Mouse (Mus musculus) heart, embryonic 14.5 days (tissue): ENCODE measurements around the gene Scpep1. TPM values are rescaled to one million over a fixed set of nuclear protein-coding genes. Genes with fewer than 3 reads are reported as not detected.

Experiments
- ATAC-seq: fragments of 200-750 bp; cut with Nextera tagmentation; 2 replicates; pipeline ENCODE4 v1.8.0; 2017; ENCODE audit warnings: low read depth, moderate TSS enrichment; ENCODE audit not compliant: insufficient number of reproducible peaks, insufficient read depth, low FRiP score
- H3K27ac ChIP-seq, 2 experiments: fragments of 200-500 bp in 1 of 2; fragments of 300-500 bp in 1 of 2; sonication (generic) in 1 of 2; replicated peaks in 1 of 2; 2 replicates each; pipeline ENCODE4 v1.5.1; 2012 to 2014; ENCODE audit warnings: low read depth in 2 of 2, low read length in 2 of 2, control low read depth in 1 of 2, mild to moderate bottlenecking in 1 of 2, mixed read lengths in 1 of 2; ENCODE audit not compliant: control insufficient read depth in 1 of 2, insufficient read depth in 1 of 2
- H3K27me3 ChIP-seq: fragments of 300-500 bp; sonication (generic); 2 replicates; pipeline ENCODE4 v1.6.1; 2014; ENCODE audit warnings: mild to moderate bottlenecking, low read length, control low read depth; ENCODE audit not compliant: control insufficient read depth, insufficient read depth
- H3K36me3 ChIP-seq: fragments of 300-500 bp; sonication (generic); 2 replicates; pipeline ENCODE4 v1.6.1; 2014; ENCODE audit warnings: mild to moderate bottlenecking, control low read depth, low read length, mixed read lengths; ENCODE audit not compliant: control insufficient read depth, insufficient read depth
- H3K4me1 ChIP-seq, 2 experiments: fragments of 200-500 bp in 1 of 2; fragments of 300-500 bp in 1 of 2; sonication (generic) in 1 of 2; 2 replicates each; pipeline ENCODE4 v1.6.1; 2012 to 2014; ENCODE audit warnings: low read length in 2 of 2, control low read depth in 1 of 2, mixed read lengths in 1 of 2; ENCODE audit not compliant: control insufficient read depth in 2 of 2, insufficient read depth in 2 of 2
- H3K4me2 ChIP-seq: fragments of 300-500 bp; sonication (generic); 2 replicates; pipeline ENCODE4 v1.6.1; 2014; ENCODE audit warnings: mild to moderate bottlenecking, low read length
- H3K4me3 ChIP-seq, 2 experiments: fragments of 200-500 bp in 1 of 2; fragments of 300-500 bp in 1 of 2; sonication (generic) in 1 of 2; 2 replicates each; pipeline ENCODE4 v1.5.1; 2012 to 2014; ENCODE audit warnings: low read length in 2 of 2, mild to moderate bottlenecking in 2 of 2, control low read depth in 1 of 2, low read depth in 1 of 2, moderate library complexity in 1 of 2; ENCODE audit not compliant: control insufficient read depth in 1 of 2, insufficient read depth in 1 of 2
- H3K9ac ChIP-seq: fragments of 300-500 bp; sonication (generic); 2 replicates; pipeline ENCODE4 v1.6.1; 2014; ENCODE audit warnings: mild to moderate bottlenecking, low read length
- H3K9me3 ChIP-seq: fragments of 300-500 bp; sonication (generic); 2 replicates; pipeline ENCODE4 v1.6.1; 2016; ENCODE audit warnings: low read length, control low read depth; ENCODE audit not compliant: control insufficient read depth
- WGBS: fragments of 180-500 bp; shearing (Covaris S2); extraction: QIAGEN DNeasy Blood & Tissue Kit; methylation state at CpG from one replicate; pipeline ENCODE4 v1.1.7; 2014; 5-methylcytosine and 5-hydroxymethylcytosine counted together
- polyA plus RNA-seq: library from polyadenylated mRNA; unstranded; fragments of >200 nt; fragmentation: Nextera tagmentation; extraction: Ambion mirVana; gene quantifications from 2 replicates; pipeline ENCODE4 v1.2.1, GENCODE M21; 2014

The Scpep1 gene
- polyA plus RNA-seq, 1 experiment from 2014 or later, result 49.9 TPM

DNA sequence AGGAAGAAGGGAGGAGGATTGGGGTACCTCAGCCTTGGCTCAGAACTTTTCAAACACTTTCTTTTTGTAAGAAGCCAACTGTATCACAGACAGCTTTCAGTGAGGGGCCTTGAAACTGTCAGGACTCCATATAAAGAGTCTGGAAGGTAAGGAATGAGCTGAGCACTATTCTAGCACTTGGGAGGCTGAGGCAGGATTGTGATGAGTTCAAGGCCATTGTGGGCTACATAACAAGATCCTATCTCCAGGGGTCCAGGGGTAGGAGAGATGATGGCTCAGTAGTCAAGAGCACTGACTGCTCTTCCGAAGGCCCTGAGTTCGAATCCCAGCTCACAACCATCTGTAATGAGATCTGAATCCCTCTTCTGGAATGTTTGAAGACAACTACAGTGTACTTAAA lies 3.7 kb downstream of the Scpep1 start:
- H3K27ac ChIP-seq, result no peak overlapping the region
- ATAC-seq, result no peak
- H3K36me3 ChIP-seq, result peaks cover 27% of the 10 kb centered on the region; the same call in 1 of the 2 replicates

GRCm38 (mm10) chr11:88950640-88951250 lies 4.5 kb downstream of the Scpep1 start:
- no peak for ATAC-seq
- Histone ChIP-seq H3K9ac (no peak overlapping the region), H3K4me2 (no peak overlapping the region), H3K4me3 (no peak overlapping the region), H3K36me3 (peaks cover 30% of the 10 kb centered on the region), H3K4me1 (peaks cover 0 to 4% of the 10 kb centered on the region in 2 experiments; a peak in 1 of 4 replicates), H3K27me3 (no peaks in the 10 kb centered on the region), H3K27ac (no peak overlapping the region), H3K9me3 (no peaks in the 10 kb centered on the region)
- whole genome bisulfite sequencing, result 76% methylated on average over 13 of the region's 13 CpGs

More for the DNA sequence above, 3.7 kb downstream of the Scpep1 start:
- no peak overlapping the region for H3K9ac ChIP-seq
- no peaks in the 10 kb centered on the region for H3K9me3 ChIP-seq
- H3K4me3 ChIP-seq, result no peak overlapping the region
- no peaks in the 10 kb centered on the region for H3K27me3 ChIP-seq
- WGBS, result 81% methylated on average over 2 of the region's 2 CpGs
- no peak overlapping the region for H3K4me2 ChIP-seq
- peaks cover 0 to 4% of the 10 kb centered on the region in 2 experiments; a peak in 1 of 4 replicates for H3K4me1 ChIP-seq

DNA sequence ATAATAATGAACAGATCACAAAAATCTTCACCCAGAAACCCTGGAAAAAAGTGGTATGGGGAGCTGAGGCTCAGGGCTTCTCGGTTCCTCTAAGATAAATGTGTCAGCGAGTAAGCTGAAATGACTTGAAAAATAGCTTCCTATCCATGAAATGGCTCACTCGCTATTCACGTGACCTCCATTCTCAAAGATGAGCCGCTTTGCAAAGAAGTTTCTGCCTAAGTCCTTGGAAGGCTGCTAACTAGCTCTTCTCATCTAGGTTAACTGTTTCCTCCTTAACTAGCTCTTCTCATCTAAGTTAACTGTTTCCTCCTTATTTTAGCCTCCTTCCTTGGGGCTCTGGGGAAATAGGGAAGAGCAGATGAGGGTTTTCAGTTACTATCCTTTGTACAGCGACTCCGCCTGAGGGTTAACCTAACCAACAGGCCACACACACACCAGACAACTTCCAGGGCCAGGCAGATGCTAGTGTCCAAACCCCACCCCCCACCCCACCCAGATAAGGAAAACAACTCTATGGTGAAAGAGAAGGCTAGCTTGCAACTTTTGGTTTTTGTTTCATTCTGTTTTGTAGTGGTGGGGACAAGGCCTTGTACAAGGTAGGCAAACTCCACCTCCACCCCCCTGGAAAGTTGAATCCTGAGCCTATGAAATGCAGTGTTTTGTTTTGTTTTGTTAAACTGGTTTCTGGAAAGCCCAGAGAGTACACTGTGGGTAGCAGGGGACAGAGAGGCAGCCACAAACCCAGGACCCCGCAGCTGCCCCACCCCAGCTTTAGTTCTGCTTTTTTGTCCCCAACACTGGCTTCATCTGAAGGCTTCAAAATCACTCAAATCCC lies 5.2 kb downstream of the Scpep1 start:
- H3K4me2 ChIP-seq, result no peak overlapping the region
- H3K4me3 ChIP-seq, result no peak overlapping the region
- H3K27me3 ChIP-seq, result no peaks in the 10 kb centered on the region
- H3K4me1 ChIP-seq, result peaks cover 0 to 4% of the 10 kb centered on the region in 2 experiments; a peak in 1 of 4 replicates
- H3K27ac ChIP-seq, result no peak overlapping the region
- WGBS, result 81% methylated on average over 8 of the region's 8 CpGs
- no peak overlapping the region for H3K9ac ChIP-seq
- H3K36me3 ChIP-seq, result peaks cover 37% of the 10 kb centered on the region
- ATAC-seq, result no peak
- no peaks in the 10 kb centered on the region for H3K9me3 ChIP-seq

- H3K4me2 ChIP-seq, result no peak overlapping the region
- H3K9ac ChIP-seq, result no peak overlapping the region
- no peaks in the 10 kb centered on the region for H3K27me3 ChIP-seq
- WGBS, result 77% methylated on average over 8 of the region's 8 CpGs
- no peak overlapping the region for H3K27ac ChIP-seq
- no peaks in the 10 kb centered on the region for H3K9me3 ChIP-seq
- no peak for ATAC-seq
- H3K4me1 ChIP-seq, result no peaks in the 10 kb centered on the region
- H3K4me3 ChIP-seq, result no peak overlapping the region
- H3K36me3 ChIP-seq, result peaks cover 48% of the 10 kb centered on the region
Measured at GRCm38 (mm10) chr11:88948896-88949295, 6.4 kb downstream of the Scpep1 start.

GRCm38 (mm10) chr11:88945971-88946585 lies 9.2 kb downstream of the Scpep1 start:
- Histone ChIP-seq H3K9me3 (no peaks in the 10 kb centered on the region), H3K4me2 (no peak overlapping the region), H3K4me1 (no peaks in the 10 kb centered on the region), H3K9ac (no peak overlapping the region), H3K4me3 (no peak overlapping the region), H3K27ac (no peak overlapping the region), H3K27me3 (no peaks in the 10 kb centered on the region), H3K36me3 (peaks cover 50% of the 10 kb centered on the region)
- WGBS, result 66% methylated on average over 8 of the region's 8 CpGs
- no peak for ATAC-seq

DNA sequence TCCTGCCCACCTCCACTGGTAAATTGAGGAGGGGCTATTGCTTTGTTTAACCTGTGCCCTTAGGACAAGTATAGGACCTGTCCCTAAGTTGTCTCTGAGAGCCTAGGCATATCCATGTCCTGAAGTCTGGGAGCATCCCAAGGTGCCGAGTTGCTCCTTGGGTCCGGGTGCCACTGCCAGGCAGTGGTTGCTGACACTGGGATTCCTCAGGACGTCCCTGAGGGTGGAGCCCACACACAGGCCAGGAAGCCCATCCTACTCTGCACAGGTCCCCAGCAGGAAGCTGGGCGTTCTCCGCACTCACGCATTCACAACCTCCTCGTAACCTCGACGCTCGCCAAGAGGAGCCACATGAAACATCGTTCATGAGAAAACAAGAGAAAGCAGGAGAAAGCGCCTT lies 13.8 kb downstream of the Scpep1 start:
- ATAC-seq, result no peak
- peaks cover 42% of the 10 kb centered on the region for H3K36me3 ChIP-seq
- 75% methylated on average over 12 of the region's 12 CpGs for WGBS
- H3K9me3 ChIP-seq, result no peaks in the 10 kb centered on the region
- H3K4me2 ChIP-seq, result no peak overlapping the region
- H3K4me1 ChIP-seq, result no peaks in the 10 kb centered on the region
- no peak overlapping the region for H3K27ac ChIP-seq
- H3K27me3 ChIP-seq, result no peaks in the 10 kb centered on the region
- H3K9ac ChIP-seq, result no peak overlapping the region
- no peak overlapping the region for H3K4me3 ChIP-seq

GRCm38 (mm10) chr11:88939634-88940033 lies 15.6 kb downstream of the Scpep1 start:
- no peak overlapping the region for H3K4me2 ChIP-seq
- no peak overlapping the region for H3K27ac ChIP-seq
- no peak overlapping the region for H3K4me3 ChIP-seq
- peaks cover 38% of the 10 kb centered on the region for H3K36me3 ChIP-seq
- H3K27me3 ChIP-seq, result no peaks in the 10 kb centered on the region
- no peak overlapping the region for H3K9ac ChIP-seq
- no peak for ATAC-seq
- H3K4me1 ChIP-seq, result no peaks in the 10 kb centered on the region
- WGBS, result 90% methylated on average over 4 of the region's 4 CpGs
- H3K9me3 ChIP-seq, result no peaks in the 10 kb centered on the region
